Mouse (Mus musculus) cortical plate, adult 2 months (tissue): Measurements from ENCODE around the gene Mroh3.

Source experiments
- CTCF ChIP-seq: fragments of 200-500 bp; IDR thresholded peaks from 2 replicates; pipeline ENCODE4 v1.5.1; 2011; ENCODE audit warnings: mild to moderate bottlenecking, control low read depth, low read length; ENCODE audit not compliant: insufficient read depth; ENCODE audit errors: extremely low read depth
- POLR2A ChIP-seq: fragments of 200-500 bp; IDR thresholded peaks from 2 replicates; pipeline ENCODE4 v1.6.1; 2011; ENCODE audit warnings: mild to moderate bottlenecking, low read length, control low read depth; ENCODE audit not compliant: insufficient read depth; ENCODE audit errors: extremely low read depth

DNA sequence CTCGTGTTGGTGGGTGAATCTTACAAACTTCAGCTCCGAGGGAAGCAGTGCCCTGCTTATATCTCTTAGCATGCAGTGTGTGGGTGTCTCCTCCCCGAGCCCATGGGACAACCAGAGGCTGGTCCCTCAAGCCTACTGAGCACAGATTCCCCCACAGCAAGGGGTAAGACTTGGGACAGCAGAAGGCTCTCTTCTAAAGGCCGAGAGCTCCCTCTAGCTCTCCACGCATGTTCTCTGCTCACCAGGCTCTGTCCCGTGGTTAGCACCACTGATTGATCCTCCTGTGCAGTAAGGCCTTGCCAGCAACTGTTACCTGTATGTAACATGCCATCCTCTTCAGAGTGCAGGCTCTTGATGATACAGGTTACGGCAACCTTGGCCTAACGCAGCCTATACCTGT, 45.0 kb downstream of the Mroh3 start:
- TF ChIP-seq CTCF (peak; percentile 66), POLR2A (no peak)
